Mouse (Mus musculus): ENCODE data around the gene Slc15a3. TPM values are rescaled to one million over a fixed set of nuclear protein-coding genes. Genes with fewer than 3 reads are reported as not detected.

Slc15a3 gene
- total RNA-seq, 1 experiment from 2014 or later, result 4.0 TPM

DNA sequence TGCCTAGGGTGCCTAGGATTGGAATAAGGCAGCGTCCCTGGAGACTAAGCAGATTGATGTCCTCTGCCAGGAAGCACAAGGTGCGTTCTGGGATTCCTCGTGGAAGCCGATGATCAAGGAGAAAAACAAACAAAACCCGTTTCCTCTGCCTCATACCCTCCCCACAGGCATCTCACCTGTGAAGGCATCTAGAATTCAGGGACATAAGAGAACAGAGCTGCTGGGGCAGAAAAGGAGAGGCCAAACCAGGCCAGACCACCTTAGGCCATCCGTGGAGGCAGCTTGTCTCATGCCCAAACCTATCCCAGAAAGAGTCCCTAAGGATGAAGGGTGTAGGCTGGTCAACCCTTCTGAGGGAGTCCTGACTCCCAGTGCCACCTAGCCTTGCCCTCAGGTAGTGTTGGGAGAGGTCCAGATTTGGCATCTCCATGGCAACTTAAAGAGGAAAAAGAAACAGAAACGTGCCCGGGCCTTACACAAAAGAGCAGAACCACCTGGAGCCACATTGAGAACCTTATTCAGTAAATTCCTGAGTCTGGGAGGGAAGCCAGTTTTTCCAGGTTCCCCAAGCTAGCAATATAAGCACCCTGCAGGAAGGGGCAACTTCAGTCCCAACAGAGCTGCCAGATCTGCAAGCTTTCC, 30.5 kb downstream of the Slc15a3 start, which contains the start of gene Tmem132a:
Gene Tmem132a, minus strand, starts transcription at position 55 of the 642 bp plus-strand sequence.
- no peak for DNase-seq

DNA sequence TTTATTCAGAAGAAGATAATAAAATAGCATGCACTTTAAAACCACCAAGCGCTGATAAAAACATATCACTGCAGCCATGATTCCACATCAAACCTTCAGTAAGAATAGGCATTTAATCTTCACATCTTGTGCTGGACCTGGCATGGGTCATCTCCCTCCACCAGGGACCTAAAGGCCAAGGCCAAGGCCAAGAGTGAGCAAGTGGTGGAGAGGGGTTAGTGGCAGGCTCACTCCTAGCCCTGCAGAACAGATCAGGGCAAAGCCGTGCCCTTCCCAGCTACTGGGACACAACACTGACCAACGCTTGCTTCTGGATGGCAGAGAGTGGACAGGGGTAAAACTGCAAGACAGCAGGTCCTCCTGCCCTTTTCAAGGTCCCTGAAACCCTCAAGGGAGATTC, 31.1 kb downstream of the Slc15a3 start:
- peak; percentile 32 for DNase-seq

DNA sequence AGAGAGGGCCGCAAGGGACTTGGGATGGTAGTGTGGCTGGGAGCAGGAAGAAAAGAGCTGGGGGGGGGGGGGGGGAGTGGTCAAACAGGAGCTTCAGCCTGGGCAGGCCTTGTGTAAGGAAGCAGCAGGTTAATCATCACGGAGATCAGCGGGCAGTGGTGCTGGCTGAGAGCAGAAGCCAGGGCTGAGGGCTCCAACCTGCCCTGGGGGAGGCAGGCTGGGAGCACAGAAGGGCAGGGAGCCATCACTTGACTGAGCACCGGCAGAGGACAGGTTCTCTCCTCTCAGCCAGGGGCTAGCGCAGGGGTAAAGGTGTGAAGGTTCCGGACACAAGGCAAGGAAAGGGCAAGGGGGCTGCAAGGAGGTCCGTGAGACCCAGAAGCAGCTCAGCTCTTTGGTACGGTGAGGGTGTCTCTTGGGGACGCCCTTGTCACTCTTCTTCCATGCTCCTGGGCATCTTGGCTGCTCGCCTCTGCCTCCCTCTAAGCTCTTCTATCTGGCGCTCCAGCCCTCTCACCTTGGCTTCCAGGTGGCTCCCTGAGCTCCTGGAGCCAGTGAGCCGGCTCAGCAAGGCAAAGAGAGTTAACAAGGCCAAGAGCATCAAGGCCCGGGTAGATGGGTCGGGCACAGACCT, 31.9 kb downstream of the Slc15a3 start:
- no peak for DNase-seq

DNA sequence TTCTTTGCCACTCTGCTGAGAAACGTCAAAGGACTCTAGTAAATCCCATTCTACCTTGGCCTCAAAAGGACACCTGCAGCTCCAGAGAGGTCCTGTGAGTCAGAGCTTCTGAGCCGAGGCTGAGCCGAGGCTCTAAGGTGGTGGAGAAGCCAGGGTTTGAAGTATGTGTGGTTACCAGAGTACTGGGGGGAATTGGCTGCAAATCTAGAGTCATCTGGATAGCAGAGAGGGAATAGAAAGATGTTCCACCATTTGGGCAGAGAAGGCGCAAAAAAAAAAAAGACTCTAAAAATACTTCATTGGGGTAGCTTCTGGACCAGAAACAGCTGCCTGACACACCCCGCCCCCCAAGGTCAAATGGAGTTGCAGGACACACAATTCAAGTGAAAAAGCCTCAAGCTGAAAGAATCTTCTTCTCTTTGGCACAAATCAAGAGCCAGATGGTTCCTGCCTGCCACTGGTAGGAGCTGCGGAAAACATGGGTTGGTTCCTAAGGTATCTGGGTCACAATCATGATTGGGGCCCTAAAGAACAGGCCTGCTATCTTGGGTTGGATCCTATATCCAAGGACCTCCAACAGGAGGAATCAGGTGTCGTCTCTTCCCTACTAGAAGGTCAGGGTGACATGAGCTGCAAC, 38.8 kb downstream of the Slc15a3 start:
- peak; percentile 32 for DNase-seq

DNA sequence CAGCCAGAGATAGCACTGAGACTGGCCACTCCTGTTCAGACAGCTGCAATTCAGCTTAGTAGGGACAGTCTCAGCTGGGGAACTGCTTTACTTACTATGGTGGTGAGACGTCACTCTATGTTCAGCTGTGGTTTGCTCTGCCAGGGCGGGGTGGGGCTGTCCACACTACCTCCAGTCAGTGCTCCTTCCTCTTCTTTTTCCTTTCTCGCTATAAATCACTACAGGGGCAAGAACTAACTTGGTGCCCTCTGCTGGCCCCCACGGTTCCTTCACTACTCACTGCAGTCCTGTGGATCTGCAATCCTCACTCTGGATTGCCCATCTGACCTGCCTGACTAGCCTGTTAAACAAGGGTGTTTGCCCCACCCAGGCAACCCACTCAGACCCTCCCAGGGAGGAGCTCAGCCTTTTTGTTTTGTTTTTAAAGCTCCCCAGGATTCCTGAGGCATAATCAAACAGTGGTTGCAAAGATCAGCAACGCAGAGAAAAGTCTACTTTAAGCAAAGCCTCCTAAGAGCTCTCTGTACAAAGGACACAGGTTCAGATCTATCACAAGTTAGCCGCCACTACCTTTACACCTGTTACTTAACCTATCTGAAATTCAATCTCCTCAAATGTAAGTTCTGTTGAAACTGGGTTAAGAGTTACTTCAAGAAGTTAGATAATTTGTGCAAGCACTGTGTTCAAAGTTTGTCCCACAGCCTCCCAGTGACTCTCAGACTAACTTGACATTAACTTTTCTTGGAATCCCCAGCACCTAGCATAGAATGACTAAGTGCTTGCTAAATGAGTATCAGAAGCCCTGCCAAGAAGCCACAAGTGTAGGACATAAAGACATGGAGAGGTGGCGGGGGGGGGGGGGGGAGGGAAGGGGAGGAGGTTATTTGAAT, 40.8 kb downstream of the Slc15a3 start:
- no peak for DNase-seq

DNA sequence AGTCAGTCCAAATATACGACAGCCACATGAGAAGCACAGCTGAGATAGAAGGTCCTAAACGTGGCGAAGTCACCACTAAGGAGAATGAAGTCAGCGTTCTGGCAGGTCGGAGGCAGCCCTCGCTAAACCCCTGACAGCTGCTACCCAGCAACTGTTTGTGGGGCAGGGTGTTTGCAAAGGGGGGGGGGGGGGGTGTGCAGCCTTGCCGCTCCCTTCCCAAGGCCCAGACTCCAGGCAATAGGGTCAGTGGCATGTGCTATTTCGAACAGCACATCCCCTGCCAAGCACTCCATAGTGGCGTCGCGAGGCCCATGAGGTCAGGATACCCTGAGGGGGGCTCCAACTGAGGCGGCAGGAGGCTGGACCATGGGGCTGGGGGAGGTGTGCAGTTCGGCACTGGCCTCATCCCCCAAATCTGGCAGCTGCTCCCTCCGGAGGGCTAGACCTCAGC, 41.5 kb downstream of the Slc15a3 start:
- DNase-seq, result no peak

DNA sequence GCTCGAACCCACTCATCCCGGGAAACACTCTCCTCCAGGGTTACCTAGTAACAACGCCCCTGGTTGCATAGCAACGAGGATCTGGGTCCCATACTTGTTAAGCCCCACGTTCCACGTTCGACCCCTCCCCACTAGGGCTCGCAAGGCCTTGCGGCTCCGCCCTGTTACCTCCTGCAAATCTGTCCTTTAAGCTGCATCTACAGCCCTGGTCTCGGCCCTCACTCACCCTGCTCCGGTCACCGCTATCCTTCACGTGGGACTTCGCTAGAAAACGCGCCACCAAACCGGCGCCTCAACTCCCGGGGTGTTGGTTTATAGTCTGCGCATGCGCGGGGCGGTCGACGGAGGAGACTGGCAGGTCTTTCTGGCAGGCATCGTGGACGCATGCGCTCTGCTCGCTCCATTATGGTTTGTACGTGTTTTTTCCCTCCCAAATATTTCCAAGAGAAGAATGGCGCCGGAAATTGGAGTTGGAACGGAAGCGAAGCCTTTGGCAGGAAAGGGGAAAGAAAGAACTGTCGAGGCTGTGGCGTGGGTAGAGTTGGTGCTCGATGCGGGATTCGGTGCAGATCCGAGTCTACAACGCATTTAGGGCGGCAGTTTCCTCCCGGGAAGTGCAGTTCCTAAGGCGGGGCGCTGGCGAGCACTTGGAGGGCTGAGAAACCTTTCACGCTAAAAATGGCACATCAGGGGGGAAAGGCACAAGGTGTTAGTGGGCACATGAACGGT, 42.1 kb downstream of the Slc15a3 start, which contains the start of gene Tmem109:
Gene Tmem109, minus strand, starts transcription at position 576 of the 729 bp plus-strand sequence.
- DNase-seq, result peak; percentile 94

DNA sequence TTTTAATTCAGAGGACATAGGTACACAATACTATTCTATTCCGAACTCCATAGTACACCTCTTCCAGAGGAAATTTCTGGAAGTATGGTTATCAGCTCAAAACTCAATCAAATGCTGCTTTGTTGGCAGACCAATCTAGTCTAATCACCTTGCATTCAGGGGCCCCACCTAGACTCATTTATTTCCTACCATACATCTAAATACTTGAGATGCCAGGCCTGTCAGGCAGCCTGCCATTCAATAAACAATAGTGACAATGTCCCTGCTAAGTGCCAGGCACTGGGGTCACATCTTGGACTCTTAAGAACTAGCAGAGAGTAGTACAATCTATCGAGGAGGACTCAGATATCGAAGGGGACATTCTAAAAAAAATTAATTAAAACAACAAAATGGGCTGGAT, 52.7 kb downstream of the Slc15a3 start:
- DNase-seq, result no peak

DNA sequence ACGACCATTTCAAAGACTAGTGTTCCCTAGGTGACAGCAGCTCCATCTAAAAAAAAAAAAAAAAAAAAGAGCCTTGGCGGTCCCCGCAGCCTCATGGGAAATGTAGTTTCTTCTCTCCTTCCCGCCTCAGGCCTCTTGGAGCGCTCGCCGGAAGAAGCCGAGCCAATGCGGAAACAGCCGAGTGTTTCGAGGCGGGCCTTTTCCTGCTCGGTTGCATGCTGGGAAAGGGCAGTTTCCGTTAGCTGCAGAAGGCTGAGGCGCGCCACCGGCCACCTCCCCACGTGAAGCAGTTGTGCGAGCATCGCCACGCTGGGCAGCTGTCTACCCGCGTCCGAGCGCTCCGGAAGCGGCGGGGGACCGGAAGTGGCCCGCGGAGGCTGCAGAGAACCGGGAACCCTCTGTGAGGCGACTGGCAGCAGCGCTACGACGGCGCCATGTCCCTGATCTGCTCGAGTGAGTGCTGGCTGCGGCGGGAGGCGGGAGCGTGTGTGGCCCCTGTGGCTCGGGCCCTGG, 55.5 kb downstream of the Slc15a3 start, which contains the start of gene Prpf19:
Gene Prpf19, plus strand, starts transcription at position 216 of the 513 bp plus-strand sequence.
- peak; percentile 96 for DNase-seq

DNA sequence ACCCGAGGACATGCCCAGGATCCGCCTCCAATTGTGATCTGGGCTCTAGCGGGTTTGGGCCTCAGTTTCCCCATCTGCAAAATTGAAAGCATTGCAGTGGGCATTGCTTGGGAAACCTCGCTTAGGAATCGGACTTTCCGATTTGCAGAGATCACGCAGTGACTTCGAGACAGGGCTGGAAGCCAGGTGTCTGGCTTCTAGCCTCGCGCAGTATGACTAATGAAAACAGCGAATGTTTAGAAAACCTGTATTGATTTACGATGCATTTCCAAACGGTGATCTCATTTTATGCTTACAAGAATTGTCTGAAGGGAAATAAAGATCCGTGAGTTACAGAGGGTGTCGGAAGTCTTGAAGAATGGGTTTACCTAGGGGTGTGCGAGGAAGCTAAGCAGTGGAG, 56.2 kb downstream of the Slc15a3 start:
- peak; percentile 29 for DNase-seq

DNA sequence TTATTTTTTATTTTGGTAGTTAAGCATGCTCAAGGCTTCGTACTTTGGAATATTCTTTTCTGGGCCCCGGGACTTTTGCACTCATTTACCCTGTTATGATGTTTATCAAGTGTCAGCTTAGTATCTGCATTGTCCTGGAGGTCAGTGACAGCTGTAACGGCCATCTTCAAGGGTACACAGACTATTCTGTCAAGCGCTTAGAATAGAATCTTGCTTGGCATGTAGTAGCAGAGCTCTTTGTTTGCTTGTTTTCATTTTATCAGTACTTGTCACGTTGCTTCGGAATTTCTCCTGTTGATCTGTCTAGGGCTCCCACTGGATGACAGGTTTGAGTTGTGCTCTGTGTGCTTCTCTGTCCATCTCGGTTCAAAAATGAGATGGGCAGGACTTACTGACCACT, 57.3 kb downstream of the Slc15a3 start:
- DNase-seq, result no peak

DNA sequence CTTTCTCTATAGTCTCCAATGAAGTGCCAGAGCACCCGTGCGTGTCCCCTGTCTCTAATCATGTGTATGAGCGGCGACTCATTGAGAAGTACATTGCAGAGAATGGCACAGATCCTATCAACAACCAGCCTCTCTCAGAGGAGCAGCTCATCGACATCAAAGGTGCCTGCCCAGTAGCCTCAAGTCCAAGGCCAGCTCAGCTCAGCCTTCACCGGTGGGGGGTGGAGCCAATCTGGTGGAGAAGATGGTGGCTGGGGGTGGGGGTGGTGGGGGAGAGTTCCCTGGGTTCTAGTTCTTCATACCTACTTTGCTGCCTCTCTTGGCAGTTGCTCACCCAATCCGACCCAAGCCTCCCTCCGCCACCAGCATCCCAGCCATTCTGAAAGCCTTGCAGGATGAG, 58.0 kb downstream of the Slc15a3 start:
- DNase-seq, result no peak

DNA sequence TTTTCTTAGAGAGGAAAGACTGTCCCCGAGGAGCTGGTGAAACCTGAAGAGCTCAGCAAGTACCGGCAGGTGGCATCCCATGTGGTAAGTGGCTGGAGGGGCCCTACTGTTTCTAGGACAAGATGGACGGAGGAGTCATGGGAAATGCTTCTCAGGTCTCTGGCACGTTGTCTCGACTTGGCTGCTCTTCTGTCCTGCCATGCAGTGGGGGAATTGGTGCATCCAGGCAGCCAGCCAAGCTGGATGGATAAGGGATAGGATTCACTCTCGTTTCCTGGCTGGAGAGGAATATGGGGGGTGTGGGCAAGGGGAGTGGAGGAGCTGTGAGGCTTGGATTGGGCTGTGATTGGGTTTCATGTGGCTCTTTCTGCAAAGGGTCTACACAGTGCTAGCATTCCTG, 60.8 kb downstream of the Slc15a3 start:
- no peak for DNase-seq

DNA sequence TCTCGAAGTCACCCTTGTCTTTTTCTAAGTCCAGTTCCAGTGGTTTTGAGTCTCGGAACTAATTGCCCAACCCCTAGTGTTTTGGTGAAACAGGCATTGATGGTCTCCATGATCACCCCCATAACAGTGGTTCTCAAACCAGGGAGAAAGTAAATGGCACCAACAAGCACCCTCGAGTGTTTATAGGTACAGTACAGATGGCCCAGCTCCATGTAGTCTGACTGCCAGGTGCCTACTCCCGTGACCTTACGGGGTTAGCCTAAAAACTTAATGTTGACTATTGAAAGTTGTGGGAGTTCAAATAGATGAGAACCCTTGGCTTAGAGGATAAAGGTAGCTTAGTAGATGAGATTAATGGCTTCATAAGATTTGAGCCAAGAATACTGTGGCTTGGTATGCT, 61.5 kb downstream of the Slc15a3 start:
- DNase-seq, result no peak

DNA sequence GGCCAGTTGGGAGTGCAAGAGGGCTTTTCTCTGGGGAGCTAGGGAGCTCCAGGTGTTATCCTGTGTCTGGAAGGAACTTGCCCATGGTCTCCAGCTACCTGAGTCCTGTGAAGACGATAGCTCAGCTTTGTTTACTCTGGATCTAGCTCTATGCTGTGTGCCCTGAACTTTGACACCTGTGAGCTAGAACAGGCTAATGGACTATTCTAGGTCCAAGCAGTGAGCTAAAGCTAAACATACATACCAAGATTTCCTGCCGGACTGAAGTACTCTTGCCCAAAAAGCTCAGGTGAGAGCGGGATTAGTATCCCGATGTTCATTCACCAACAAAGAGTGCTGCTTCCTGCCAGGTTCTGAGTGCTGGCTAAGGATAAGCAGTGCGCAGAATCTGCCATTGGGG, 65.0 kb downstream of the Slc15a3 start:
- no peak for DNase-seq

DNA sequence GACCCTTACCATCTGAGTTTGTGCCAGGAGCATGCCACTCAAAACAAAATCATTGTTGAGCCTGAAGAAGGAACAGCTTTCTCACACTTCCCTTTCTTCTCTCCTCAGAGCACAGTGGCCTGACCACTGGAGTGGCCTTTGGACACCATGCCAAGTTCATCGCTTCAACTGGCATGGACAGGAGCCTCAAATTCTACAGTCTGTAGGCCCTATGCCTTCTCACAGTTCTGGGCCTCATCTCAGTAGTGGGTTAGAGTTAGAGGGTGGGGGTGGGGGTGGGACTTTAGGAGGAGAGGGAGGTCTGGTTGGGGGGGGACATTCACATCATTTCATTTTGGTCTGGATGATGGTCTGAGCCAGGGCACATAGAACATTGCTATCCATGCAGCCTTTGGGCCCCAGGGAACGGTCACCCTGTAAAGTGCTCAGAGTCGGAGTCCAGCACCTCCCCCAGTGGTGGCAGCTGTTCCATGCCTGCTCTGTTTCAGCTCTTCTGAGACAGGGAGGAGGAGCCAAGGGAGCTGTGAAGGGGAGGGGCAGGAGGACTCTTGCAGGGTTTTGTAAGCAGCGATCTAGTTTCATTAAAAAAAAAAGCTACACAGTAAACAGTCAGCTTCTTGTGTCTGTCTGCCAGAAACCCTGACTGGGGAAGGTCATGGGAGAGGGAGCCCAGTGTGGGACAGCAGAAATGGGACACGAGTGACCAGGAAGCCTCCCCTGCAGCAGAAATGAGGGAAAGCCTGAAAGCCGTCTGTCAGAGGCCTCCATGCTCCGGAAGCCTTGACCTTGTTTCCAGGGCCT, 65.6 kb downstream of the Slc15a3 start:
- DNase-seq, result peak; percentile 70

DNA sequence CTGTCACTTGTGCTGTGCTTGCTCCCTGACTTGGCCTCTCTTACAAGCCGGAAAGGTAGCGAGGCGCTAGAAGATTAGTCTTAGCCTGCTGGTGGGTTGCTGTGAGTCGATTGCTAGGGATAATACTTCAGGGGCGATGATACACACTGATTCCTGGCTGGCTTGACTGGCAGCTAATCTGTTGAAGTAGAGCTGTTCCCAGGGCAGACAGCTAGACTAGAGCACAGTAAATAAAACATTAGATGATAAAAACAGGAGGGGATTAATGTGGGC, 66.1 kb downstream of the Slc15a3 start:
- DNase-seq, result no peak

DNA sequence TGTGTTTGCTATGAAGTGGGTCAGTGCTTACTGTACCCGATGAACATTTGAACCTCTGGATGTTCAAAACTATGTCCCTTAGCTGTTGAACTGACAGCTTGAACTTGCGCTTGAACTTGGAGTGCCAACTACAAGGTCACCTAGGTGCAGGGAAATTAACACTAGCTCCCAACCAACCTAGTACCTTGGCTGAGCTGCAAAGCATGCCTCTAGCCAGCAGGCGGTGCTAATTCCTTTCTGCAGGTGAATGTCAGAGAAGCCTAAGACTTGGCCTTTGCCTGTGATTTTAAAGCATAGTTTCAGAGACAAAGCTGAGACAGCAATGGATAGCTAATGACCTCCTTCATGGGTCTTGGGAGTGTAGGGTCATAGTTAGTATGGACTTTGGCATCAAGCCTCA, 68.4 kb downstream of the Slc15a3 start:
- peak; percentile 53 for DNase-seq
